Mouse (Mus musculus) ovary, postnatal 36 days (tissue): ENCODE data around the gene Card11.

Experiments
- DNase-seq: peaks from one replicate; pipeline ENCODE4 v3.0.0; 2022; ENCODE audit warnings: low spot score, mixed read lengths

The Card11 gene

GRCm38 (mm10) chr5:141000349-141000748, at the start of gene Card11:
TSS of gene Card11 (minus strand) at chr5:141000582.
- DNase-seq = no peak

- DNase-seq = no peak
Observed at GRCm38 (mm10) chr5:141047651-141048218, 47.4 kb upstream of the Card11 start.

- DNase-seq = no peak
Observed at GRCm38 (mm10) chr5:141044976-141045375, 44.6 kb upstream of the Card11 start.

- no peak for DNase-seq
Observed at GRCm38 (mm10) chr5:141043654-141044447, 43.5 kb upstream of the Card11 start.

GRCm38 (mm10) chr5:141042406-141042805, 42.0 kb upstream of the Card11 start:
- no peak for DNase-seq

- DNase-seq = no peak
Observed at GRCm38 (mm10) chr5:141040846-141041245, 40.5 kb upstream of the Card11 start.

- DNase-seq = no peak
Observed at GRCm38 (mm10) chr5:141038342-141038741, 38.0 kb upstream of the Card11 start.

GRCm38 (mm10) chr5:141035346-141035745, 35.0 kb upstream of the Card11 start:
- DNase-seq = no peak

GRCm38 (mm10) chr5:141034301-141034700, 33.9 kb upstream of the Card11 start:
- no peak for DNase-seq

GRCm38 (mm10) chr5:141033001-141033400, 32.6 kb upstream of the Card11 start:
- DNase-seq = no peak

- no peak for DNase-seq
Observed at GRCm38 (mm10) chr5:141029364-141029763, 29.0 kb upstream of the Card11 start.

- DNase-seq = no peak
Observed at GRCm38 (mm10) chr5:141025635-141026034, 25.3 kb upstream of the Card11 start.

GRCm38 (mm10) chr5:141024435-141024834, 24.1 kb upstream of the Card11 start:
- DNase-seq = no peak

- DNase-seq = no peak
Observed at GRCm38 (mm10) chr5:141017927-141018700, 17.7 kb upstream of the Card11 start.

GRCm38 (mm10) chr5:141016082-141016481, 15.7 kb upstream of the Card11 start:
- DNase-seq = no peak

- DNase-seq = no peak
Observed at GRCm38 (mm10) chr5:141014216-141014615, 13.8 kb upstream of the Card11 start.

GRCm38 (mm10) chr5:141013465-141013864, 13.1 kb upstream of the Card11 start:
- DNase-seq = no peak

- no peak for DNase-seq
Observed at GRCm38 (mm10) chr5:141005491-141005890, 5.1 kb upstream of the Card11 start.

GRCm38 (mm10) chr5:141004078-141004763, 3.8 kb upstream of the Card11 start:
- DNase-seq = no peak

- no peak for DNase-seq
Observed at GRCm38 (mm10) chr5:140999178-140999672, 1.2 kb downstream of the Card11 start.

GRCm38 (mm10) chr5:140997767-140998166, 2.6 kb downstream of the Card11 start:
- no peak for DNase-seq
